Mouse (Mus musculus): ENCODE measurements around the gene Plekhg2. TPM values are rescaled to one million over a fixed set of nuclear protein-coding genes. Genes with fewer than 3 reads are reported as not detected.

Gene Plekhg2
- polyA plus RNA-seq (2017; shearing (Covaris generic)): 93.4 TPM

DNA sequence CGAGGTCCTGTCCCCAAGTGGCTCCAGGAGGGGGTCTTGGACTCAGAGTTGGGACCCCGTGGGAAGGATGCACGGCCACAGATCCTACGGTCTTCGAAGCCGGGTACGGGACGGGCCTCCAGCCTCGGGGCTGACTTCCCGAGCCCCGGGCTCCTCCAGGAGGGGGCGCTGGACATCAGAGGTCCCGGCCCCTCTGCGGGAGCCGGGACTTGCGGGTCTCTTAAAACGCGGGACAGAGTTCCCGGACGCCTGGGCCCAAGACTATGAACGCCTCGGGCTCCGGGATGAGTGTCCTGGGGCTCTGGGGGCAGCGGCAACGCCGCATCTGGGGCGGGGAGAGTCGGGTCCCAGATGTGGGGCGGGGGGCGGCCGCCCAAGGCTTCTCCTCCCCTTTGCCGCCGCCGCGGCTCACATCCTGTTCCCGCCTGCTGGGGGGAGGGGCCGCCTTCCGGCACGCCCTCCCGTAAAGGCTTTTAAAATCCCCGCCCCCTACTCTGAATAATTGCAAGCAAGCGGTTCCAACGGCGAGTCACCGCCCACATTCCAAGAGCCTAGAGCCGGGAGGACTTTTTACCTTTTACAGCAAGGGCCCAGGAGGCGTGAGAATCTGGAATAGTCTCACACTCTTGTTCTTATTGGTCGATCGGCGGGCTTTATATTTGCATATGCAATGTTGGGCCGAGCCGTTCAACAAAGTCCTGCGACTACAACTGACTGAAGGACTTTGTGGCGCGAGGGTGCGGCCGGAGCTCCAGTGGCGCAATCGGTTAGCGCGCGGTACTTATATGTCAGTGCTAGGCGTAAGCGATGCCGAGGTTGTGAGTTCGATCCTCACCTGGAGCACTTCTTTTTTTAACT, at the start of gene Plekhg2:
Gene Plekhg2 (minus strand): TSS at position 349 of the 858 bp plus-strand sequence.

DNA sequence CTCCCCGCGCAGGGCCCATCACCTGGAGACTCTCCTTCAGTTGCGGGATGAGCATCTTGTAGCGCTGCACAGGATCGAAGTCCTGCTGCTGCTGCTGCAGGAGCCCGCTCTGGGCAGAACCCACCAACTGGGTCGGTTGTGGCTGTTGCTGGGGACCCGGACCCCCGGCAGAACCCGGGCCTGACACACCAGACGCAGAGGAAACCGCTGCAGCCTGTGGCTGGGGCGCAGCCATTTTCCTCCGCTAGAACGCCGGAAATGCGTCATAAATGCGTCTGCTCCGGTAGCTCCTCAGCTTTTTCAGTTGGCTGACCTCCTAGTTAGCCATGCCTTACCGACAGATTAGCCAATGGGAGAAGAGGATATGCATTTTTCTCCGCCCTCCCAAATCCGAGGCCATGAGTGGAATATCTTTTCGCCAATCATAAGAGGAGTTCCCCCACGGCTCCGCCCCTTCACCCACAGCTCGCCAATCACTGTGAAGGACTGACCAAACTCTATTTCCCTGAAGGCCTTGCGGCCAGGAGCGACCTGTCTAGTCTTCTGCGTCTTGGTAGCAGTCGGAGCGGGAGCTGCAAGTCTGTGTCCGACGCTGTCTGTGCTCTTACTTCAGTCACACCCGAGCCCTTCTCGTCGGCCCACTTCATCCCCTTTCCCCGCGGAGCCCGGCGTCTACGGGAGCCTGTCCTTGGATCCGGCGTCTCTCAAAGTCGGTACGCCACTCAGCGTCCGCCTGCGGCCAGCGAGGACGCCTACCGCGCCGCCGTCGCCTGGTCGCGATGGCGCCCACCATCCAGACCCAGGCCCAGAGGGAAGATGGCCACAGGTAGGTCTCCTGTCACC, 20.3 kb upstream of the Plekhg2 start, which contains the start of the genes Med29 and Paf1:
Gene Med29 (minus strand): TSS at position 280 of the 843 bp plus-strand sequence.
Gene Paf1 (plus strand): TSS at position 523 of the 843 bp plus-strand sequence.

DNA sequence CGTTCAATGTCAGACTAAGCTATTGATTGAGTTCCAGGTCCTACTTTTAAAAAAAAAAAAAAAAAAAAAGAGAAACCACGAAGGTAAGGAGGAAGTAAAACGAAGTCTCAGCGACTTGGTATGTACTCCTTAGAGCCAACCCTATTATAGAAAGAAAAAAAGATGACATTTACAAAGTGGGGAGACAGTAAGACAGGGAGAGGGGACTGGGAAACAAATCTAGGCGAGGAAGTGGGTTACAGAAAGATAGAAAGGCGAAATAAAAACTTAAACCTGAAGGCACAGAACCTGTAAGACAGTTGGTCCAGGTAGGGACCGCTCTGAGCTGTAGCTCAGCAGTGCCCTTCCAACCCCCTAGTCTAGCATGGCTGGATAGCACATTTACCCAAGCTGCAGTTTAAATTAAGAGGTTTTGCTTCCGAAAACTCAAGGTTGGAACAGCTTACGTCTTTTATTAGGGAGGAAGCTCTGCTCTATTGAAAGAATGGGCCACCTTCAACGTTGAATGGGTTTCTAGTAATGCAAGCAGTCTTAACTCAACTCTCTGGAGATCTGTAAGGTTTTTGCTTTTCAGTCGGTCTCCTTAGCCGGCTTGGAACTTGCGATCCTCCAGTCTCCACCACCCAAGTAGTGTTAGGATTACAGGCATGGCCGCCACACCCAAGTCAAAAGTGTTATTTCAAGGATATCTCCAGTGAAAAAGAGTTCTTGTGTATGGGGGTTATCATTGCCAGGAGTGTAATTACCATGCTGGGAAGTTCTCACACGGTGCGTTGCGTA, 8.0 kb upstream of the Plekhg2 start, which contains the start of gene Zfp36:
Gene Zfp36 (minus strand): TSS at position 17 of the 780 bp plus-strand sequence.

DNA sequence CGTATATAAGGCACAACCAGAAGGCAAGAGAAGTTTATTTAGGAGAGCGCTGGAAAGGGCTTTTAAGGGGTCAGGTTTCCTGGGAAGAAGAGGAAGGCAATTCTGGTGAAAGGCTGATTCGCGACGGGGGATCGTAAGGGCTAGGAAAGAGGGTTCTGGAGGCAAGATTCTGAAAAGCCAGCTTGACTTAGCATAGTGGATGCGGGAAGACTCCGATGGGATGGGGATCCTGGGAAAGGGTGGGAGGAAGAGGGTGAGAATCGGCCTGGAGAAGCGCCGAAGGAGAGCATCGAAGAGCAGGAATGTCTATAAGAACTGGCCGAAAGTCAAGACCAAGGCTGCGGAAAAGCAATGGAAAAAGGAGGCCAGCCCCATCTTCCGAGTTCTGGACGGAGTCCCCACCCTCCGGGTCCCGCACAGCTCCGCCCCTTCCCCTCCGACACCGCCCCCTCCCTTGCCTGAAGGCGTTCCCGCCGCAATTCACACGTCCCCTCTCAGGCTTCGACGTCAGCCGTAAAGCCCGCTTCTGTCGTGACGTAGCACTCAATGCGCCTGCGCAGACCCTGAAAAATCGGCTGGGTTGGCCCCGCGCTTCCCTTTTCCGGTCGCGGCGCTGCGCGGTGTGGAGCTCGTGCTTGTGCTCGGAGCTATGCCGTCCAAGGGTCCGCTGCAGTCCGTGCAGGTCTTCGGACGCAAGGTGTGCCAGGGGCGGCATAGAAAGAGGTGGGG, 22.1 kb downstream of the Plekhg2 start, which contains the start of gene Rps16:
Gene Rps16 (plus strand): TSS at position 498 of the 729 bp plus-strand sequence.

DNA sequence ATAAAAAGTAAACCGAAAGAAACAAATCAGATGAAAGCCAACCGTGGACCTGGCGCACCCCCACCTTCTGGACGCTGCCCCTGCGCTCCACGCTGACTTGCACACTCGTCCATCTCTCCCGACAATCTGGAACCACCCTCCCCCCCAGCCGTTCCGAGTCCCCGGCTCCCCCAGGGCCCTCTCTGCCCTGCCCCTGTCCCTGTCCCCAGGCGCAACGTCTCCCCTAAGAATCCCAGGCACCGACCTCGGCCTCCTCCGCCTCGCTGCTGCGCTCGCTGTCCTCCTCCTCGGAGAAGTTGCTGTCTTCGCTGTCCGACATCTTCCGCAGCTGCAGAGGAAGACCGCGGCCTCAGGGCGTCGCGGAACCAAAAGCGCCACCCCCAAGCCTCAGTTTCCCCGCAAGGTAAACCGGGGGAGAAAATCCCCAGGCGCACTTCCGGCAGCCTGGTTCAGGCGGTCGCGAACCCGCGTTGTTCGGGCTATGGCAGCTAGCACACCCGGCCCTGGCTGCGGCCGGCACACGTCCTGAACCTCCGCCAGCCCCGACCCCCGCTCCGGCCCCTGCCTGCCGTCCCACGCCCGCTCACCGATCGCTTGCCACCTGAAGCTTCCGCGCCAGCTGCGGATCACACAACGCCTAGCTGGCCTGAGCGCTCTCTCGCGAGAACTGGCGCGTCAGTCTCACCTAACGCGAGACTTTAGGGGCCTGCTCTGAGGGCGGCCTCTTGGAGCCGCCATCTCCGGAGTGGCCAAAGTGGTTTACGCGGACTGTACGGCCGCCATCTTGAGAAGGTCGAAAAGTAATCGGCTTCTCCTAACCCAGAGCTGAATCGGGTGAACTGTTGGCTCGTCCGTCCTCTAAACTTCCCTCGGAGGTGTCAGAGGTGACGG, 34.0 kb downstream of the Plekhg2 start, which contains the start of gene Supt5:
Gene Supt5 (minus strand): TSS at position 639 of the 891 bp plus-strand sequence.

DNA sequence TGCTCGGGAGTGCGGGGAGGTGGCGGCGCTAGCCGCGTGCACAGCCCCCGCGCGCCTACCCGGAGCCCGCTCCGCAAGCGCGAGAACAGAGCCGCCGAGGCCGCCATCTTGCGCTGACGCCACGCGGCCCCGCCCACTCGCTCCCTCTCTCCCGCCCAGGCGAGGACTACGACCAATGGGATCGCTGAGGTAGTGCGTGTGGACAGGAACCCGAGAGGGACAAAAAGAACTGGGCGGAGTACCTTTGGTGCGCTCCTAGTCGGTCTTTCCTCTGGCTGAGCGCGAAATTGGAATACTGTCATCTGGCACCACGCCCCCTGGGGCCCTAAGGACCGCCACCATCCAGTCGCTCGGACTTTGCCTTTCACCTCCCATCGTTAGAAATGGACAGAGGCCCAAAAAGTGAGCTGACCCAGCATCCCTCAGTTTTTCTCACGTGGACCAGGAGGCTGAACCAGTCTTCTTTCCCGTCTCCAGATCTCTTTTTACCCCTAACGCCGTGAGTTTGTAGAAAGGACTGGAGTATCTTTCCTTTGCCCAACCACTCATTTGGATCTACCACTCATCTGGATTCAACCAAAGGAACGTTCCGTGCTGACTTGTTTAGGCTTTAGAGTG, 60.4 kb downstream of the Plekhg2 start, which contains the start of gene Timm50:
Gene Timm50 (minus strand): TSS at position 147 of the 618 bp plus-strand sequence.

Other genes with a start within 250 kb of the Plekhg2 start
- 0.06 TPM for gene 9530053A07Rik, start 243.1 kb downstream of the Plekhg2 start, polyA plus RNA-seq (2017; shearing (Covaris generic))
- 207 TPM for gene Fbl, start 202.9 kb downstream of the Plekhg2 start, polyA plus RNA-seq (2017; shearing (Covaris generic))
- gene Dyrk1b, start 193.1 kb downstream of the Plekhg2 start, polyA plus RNA-seq (2017; shearing (Covaris generic)): 8.9 TPM
- 0.56 TPM for gene Eid2, start 104.7 kb downstream of the Plekhg2 start, polyA plus RNA-seq (2017; shearing (Covaris generic))
- 2.3 TPM for gene Eid2b, start 94.9 kb downstream of the Plekhg2 start, polyA plus RNA-seq (2017; shearing (Covaris generic))
- gene Selenov, start 81.4 kb downstream of the Plekhg2 start, polyA plus RNA-seq (2017; shearing (Covaris generic)): not detected
- not detected for gene Dll3, start 70.4 kb downstream of the Plekhg2 start, polyA plus RNA-seq (2017; shearing (Covaris generic))
- gene Timm50, start 60.5 kb downstream of the Plekhg2 start, polyA plus RNA-seq (2017; shearing (Covaris generic)): 64.4 TPM
- 240 TPM for gene Supt5, start 33.9 kb downstream of the Plekhg2 start, polyA plus RNA-seq (2017; shearing (Covaris generic))
- 722 TPM for gene Rps16, start 21.9 kb downstream of the Plekhg2 start, polyA plus RNA-seq (2017; shearing (Covaris generic))
- 224 TPM for gene Zfp36, start 7.7 kb upstream of the Plekhg2 start, polyA plus RNA-seq (2017; shearing (Covaris generic))
- 27.9 TPM for gene Med29, start 20.1 kb upstream of the Plekhg2 start, polyA plus RNA-seq (2017; shearing (Covaris generic))
- gene Paf1, start 20.4 kb upstream of the Plekhg2 start, polyA plus RNA-seq (2017; shearing (Covaris generic)): 118 TPM
- gene Gmfg, start 64.8 kb upstream of the Plekhg2 start, polyA plus RNA-seq (2017; shearing (Covaris generic)): 393 TPM
- gene Lrfn1, start 79.4 kb upstream of the Plekhg2 start, polyA plus RNA-seq (2017; shearing (Covaris generic)): 0.18 TPM
- not detected for gene Ifnl2, start 137.9 kb upstream of the Plekhg2 start, polyA plus RNA-seq (2017; shearing (Covaris generic))
- gene Ifnl3, start 150.2 kb upstream of the Plekhg2 start, polyA plus RNA-seq (2017; shearing (Covaris generic)): not detected
- not detected for gene Sycn, start 168.3 kb upstream of the Plekhg2 start, polyA plus RNA-seq (2017; shearing (Covaris generic))
- gene Nccrp1, start 174.7 kb upstream of the Plekhg2 start, polyA plus RNA-seq (2017; shearing (Covaris generic)): not detected
- 5.2 TPM for gene Samd4b, start 225.5 kb upstream of the Plekhg2 start, polyA plus RNA-seq (2017; shearing (Covaris generic))
- gene Pak4, start 225.6 kb upstream of the Plekhg2 start, polyA plus RNA-seq (2017; shearing (Covaris generic)): 7.0 TPM